Mouse (Mus musculus) CD4-positive, CD25-positive, alpha-beta regulatory T cell, adult 4 months (primary cell): Measurements from ENCODE around the gene Zfp62. TPM values are rescaled to one million over a fixed set of nuclear protein-coding genes. Genes with fewer than 3 reads are reported as not detected.

Experiments
- ATAC-seq: one replicate; pipeline ENCODE4 v1.8.0; 2017
- polyA plus RNA-seq, 2 experiments: library from polyadenylated mRNA; unstranded; fragments of 100-300 nt; shearing (Covaris generic); gene quantifications; one replicate each; pipeline ENCODE4 v1.2.1; 2017

Gene Zfp62
- polyA plus RNA-seq, 2 experiments from 2014 or later, result 60.2 to 62.0 TPM

GRCm38 (mm10) chr11:49205080-49205590 lies 2.0 kb downstream of the Zfp62 start:
- no peak for ATAC-seq

GRCm38 (mm10) chr11:49207495-49207894 lies 4.4 kb downstream of the Zfp62 start:
- ATAC-seq, result no peak

- ATAC-seq, result no peak
Measured at GRCm38 (mm10) chr11:49212577-49212976, 9.5 kb downstream of the Zfp62 start.

- no peak for ATAC-seq
Measured at GRCm38 (mm10) chr11:49213505-49213904, 10.4 kb downstream of the Zfp62 start.

GRCm38 (mm10) chr11:49219271-49219670 lies 16.2 kb downstream of the Zfp62 start:
- no peak for ATAC-seq

- no peak for ATAC-seq
Measured at GRCm38 (mm10) chr11:49224455-49224854, 21.4 kb downstream of the Zfp62 start.

GRCm38 (mm10) chr11:49232781-49233180 lies 29.7 kb downstream of the Zfp62 start:
- no peak for ATAC-seq

GRCm38 (mm10) chr11:49235459-49236207 lies 32.5 kb downstream of the Zfp62 start:
- ATAC-seq, result no peak

- ATAC-seq, result no peak
Measured at GRCm38 (mm10) chr11:49236891-49237290, 33.8 kb downstream of the Zfp62 start.

GRCm38 (mm10) chr11:49237532-49237931 lies 34.4 kb downstream of the Zfp62 start:
- no peak for ATAC-seq

- ATAC-seq, result no peak
Measured at GRCm38 (mm10) chr11:49240310-49240709, 37.2 kb downstream of the Zfp62 start.

GRCm38 (mm10) chr11:49240874-49241273 lies 37.8 kb downstream of the Zfp62 start:
- no peak for ATAC-seq

GRCm38 (mm10) chr11:49241471-49241870 lies 38.4 kb downstream of the Zfp62 start:
- no peak for ATAC-seq

GRCm38 (mm10) chr11:49242944-49243626 lies 40.0 kb downstream of the Zfp62 start:
- ATAC-seq, result peak; percentile 8

GRCm38 (mm10) chr11:49243727-49244594 lies 40.9 kb downstream of the Zfp62 start, which contains the start of gene Mgat1:
Gene Mgat1, plus strand, starts transcription at chr11:49244191.
- peak; percentile 68 for ATAC-seq

- ATAC-seq, result no peak
Measured at GRCm38 (mm10) chr11:49244595-49244930, 41.5 kb downstream of the Zfp62 start.

- ATAC-seq, result no peak
Measured at GRCm38 (mm10) chr11:49245176-49245575, 42.1 kb downstream of the Zfp62 start.

GRCm38 (mm10) chr11:49245634-49246415 lies 42.7 kb downstream of the Zfp62 start:
- no peak for ATAC-seq

- ATAC-seq, result no peak
Measured at GRCm38 (mm10) chr11:49246523-49246922, 43.4 kb downstream of the Zfp62 start.

- no peak for ATAC-seq
Measured at GRCm38 (mm10) chr11:49247255-49247654, 44.2 kb downstream of the Zfp62 start.

GRCm38 (mm10) chr11:49248226-49248973 lies 45.3 kb downstream of the Zfp62 start:
- ATAC-seq, result peak; percentile 16
